Mouse (Mus musculus) monocyte, adult 2 months (primary cell): ENCODE results near the gene Hnrnpul1.

ENCODE experiments used
- DNase-seq, 2 experiments: peaks; one replicate each; pipeline ENCODE4 v3.0.0; 2022; ENCODE audit warnings: low spot score in 2 of 2, low read depth in 1 of 2

The Hnrnpul1 gene

GRCm38 (mm10) chr7:25690051-25690450 lies 64.5 kb downstream of the Hnrnpul1 start:
- no peak for DNase-seq

- no peak for DNase-seq
Measured at GRCm38 (mm10) chr7:25689603-25690021, 64.9 kb downstream of the Hnrnpul1 start.

- peak; percentile 75 to 92 for DNase-seq
Measured at GRCm38 (mm10) chr7:25688810-25689586, 65.6 kb downstream of the Hnrnpul1 start.

- DNase-seq = peak in 1 of 2 experiments; percentile 51
Measured at GRCm38 (mm10) chr7:25687811-25688401, 66.7 kb downstream of the Hnrnpul1 start.

GRCm38 (mm10) chr7:25686680-25687531 lies 67.7 kb downstream of the Hnrnpul1 start, which contains the start of gene Tgfb1:
Tgfb1 (plus strand) TSS chr7:25687002.
- peak; percentile 46 to 82 for DNase-seq

GRCm38 (mm10) chr7:25685926-25686470 lies 68.6 kb downstream of the Hnrnpul1 start:
- no peak for DNase-seq

GRCm38 (mm10) chr7:25684659-25685058 lies 69.9 kb downstream of the Hnrnpul1 start:
- DNase-seq = no peak

GRCm38 (mm10) chr7:25683474-25684180 lies 70.9 kb downstream of the Hnrnpul1 start:
- DNase-seq = peak in 1 of 2 experiments; percentile 24

- DNase-seq = no peak
Measured at GRCm38 (mm10) chr7:25681341-25682231, 73.0 kb downstream of the Hnrnpul1 start.

GRCm38 (mm10) chr7:25680514-25681258 lies 73.9 kb downstream of the Hnrnpul1 start, which contains the start of gene B9d2:
B9d2 (plus strand) TSS chr7:25680780.
- peak; percentile 94 to 98 for DNase-seq

GRCm38 (mm10) chr7:25679971-25680370 lies 74.6 kb downstream of the Hnrnpul1 start:
- peak in 1 of 2 experiments; percentile 35 for DNase-seq

GRCm38 (mm10) chr7:25677013-25677412 lies 77.5 kb downstream of the Hnrnpul1 start:
- DNase-seq = no peak

GRCm38 (mm10) chr7:25676085-25676781 lies 78.3 kb downstream of the Hnrnpul1 start:
- no peak for DNase-seq

- no peak for DNase-seq
Measured at GRCm38 (mm10) chr7:25675405-25675804, 79.2 kb downstream of the Hnrnpul1 start.

GRCm38 (mm10) chr7:25674719-25675300 lies 79.7 kb downstream of the Hnrnpul1 start, which contains the start of gene Tmem91:
Tmem91 (minus strand) TSS chr7:25675166.
- no peak for DNase-seq

- no peak for DNase-seq
Measured at GRCm38 (mm10) chr7:25674297-25674696, 80.3 kb downstream of the Hnrnpul1 start.

- no peak for DNase-seq
Measured at GRCm38 (mm10) chr7:25672442-25672841, 82.1 kb downstream of the Hnrnpul1 start.

GRCm38 (mm10) chr7:25671686-25672085 lies 82.9 kb downstream of the Hnrnpul1 start:
- no peak for DNase-seq
